Mouse (Mus musculus) CD4-positive, CD25-positive, alpha-beta regulatory T cell, adult 2 months (primary cell): ENCODE results near the gene Pnrc2.

Experiments used
- DNase-seq: peaks from one replicate; pipeline ENCODE4 v3.0.0-alpha.2; 2012; ENCODE audit warnings: low read depth, low spot score

The Pnrc2 gene

GRCm38 (mm10) chr4:135873526-135874202 lies at the start of gene Pnrc2:
Gene Pnrc2, minus strand, starts transcription at chr4:135873850.
- DNase-seq: peak; percentile 94

GRCm38 (mm10) chr4:135922190-135922589 lies 48.5 kb upstream of the Pnrc2 start:
- DNase-seq: no peak

- no peak for DNase-seq
Observed at GRCm38 (mm10) chr4:135921257-135922120, 47.8 kb upstream of the Pnrc2 start.

- peak; percentile 98 for DNase-seq
Observed at GRCm38 (mm10) chr4:135920304-135921241, 46.9 kb upstream of the Pnrc2 start, which contains the start of gene Fuca1. Gene Fuca1, plus strand, starts transcription at chr4:135920735.

- no peak for DNase-seq
Observed at GRCm38 (mm10) chr4:135919280-135919639, 45.6 kb upstream of the Pnrc2 start.

GRCm38 (mm10) chr4:135918635-135919279 lies 45.1 kb upstream of the Pnrc2 start:
- DNase-seq: no peak

- no peak for DNase-seq
Observed at GRCm38 (mm10) chr4:135913433-135913832, 39.8 kb upstream of the Pnrc2 start.

GRCm38 (mm10) chr4:135912835-135913234 lies 39.2 kb upstream of the Pnrc2 start:
- DNase-seq: no peak

- no peak for DNase-seq
Observed at GRCm38 (mm10) chr4:135912164-135912563, 38.5 kb upstream of the Pnrc2 start.

GRCm38 (mm10) chr4:135911531-135911930 lies 37.9 kb upstream of the Pnrc2 start:
- DNase-seq: peak; percentile 74

GRCm38 (mm10) chr4:135909326-135910066 lies 35.8 kb upstream of the Pnrc2 start:
- no peak for DNase-seq

- DNase-seq: no peak
Observed at GRCm38 (mm10) chr4:135906633-135907032, 33.0 kb upstream of the Pnrc2 start.

GRCm38 (mm10) chr4:135904810-135905209 lies 31.2 kb upstream of the Pnrc2 start:
- no peak for DNase-seq

GRCm38 (mm10) chr4:135902606-135903242 lies 29.1 kb upstream of the Pnrc2 start:
- DNase-seq: no peak

- DNase-seq: no peak
Observed at GRCm38 (mm10) chr4:135900008-135900407, 26.4 kb upstream of the Pnrc2 start.

GRCm38 (mm10) chr4:135899050-135899448 lies 25.4 kb upstream of the Pnrc2 start:
- DNase-seq: no peak

- DNase-seq: peak; percentile 91
Observed at GRCm38 (mm10) chr4:135898380-135899049, 24.9 kb upstream of the Pnrc2 start.

- peak; percentile 45 for DNase-seq
Observed at GRCm38 (mm10) chr4:135896157-135896556, 22.5 kb upstream of the Pnrc2 start.

GRCm38 (mm10) chr4:135895071-135895571 lies 21.5 kb upstream of the Pnrc2 start, which contains the start of gene Cnr2:
Gene Cnr2, plus strand, starts transcription at chr4:135895394.
- DNase-seq: peak; percentile 57
